Mouse (Mus musculus): ENCODE data around the gene Vezf1. TPM values are rescaled to one million over a fixed set of nuclear protein-coding genes. Genes with fewer than 3 reads are reported as not detected.
"Not testable (repeated sequence)": the region's sequence is repeated elsewhere in the genome, so short reads cannot be mapped to it uniquely, and the experiment has no call there.

Gene Vezf1
- polyA plus RNA-seq, 1 experiment from 2014 or later, result 61.4 TPM

DNA sequence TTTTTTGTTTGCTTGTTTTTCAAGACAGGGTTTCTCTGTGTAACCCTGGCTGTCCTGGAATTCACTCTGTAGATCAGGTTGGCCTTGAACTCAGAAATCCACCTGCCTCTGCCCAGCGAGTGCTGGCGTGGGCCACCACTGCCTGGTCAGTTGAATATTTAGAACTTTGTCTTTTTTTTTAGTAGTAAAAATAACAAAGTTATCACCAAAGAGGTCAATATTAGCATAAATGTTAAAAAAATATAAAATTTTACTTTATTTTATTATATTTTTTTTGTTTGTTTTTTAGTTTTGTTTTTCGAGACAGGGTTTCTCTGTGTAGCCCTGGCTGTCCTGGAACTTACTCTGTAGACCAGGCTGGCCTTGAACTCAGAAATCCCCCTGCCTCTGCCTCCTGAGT is 22.9 kb upstream of the Vezf1 start:
- H3K4me1 ChIP-seq, result peaks cover 26% of the 10 kb centered on the region
- H3K9ac ChIP-seq (replicated peaks); H3K9me3 ChIP-seq; H3K4me3 ChIP-seq; H3K36me3 ChIP-seq; H3K27me3 ChIP-seq; H3K4me2 ChIP-seq (replicated peaks); H3K27ac ChIP-seq (replicated peaks); ATAC-seq (replicated peaks): not testable (repeated sequence)
- 96% methylated on average over 3 of the region's 3 CpGs for WGBS

DNA sequence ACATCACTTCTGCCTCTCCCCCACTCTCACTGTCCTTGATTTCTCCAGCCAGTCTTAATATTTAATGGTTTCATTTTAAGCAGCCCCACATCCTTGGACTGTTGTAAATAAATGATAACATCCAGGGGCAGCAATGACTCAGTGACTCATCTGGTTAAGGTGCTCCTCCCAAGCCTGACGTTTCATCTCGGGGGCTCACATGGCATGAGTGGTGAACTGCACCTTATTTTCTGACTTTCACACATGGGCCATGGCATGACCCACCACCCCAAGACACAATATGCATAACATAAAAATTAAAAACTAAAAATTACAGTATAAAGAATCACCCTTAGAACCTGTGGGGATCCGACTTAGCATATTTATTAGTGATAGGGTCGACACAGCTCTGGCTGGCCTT is 22.2 kb upstream of the Vezf1 start:
- no peak for ATAC-seq (replicated peaks)
- Histone ChIP-seq H3K9ac (replicated peaks) (no peak overlapping the region), H3K4me3 (no peak overlapping the region), H3K4me1 (peaks cover 30% of the 10 kb centered on the region), H3K4me2 (replicated peaks) (peak overlapping the region; percentile 49), H3K36me3 (peaks cover 15% of the 10 kb centered on the region), H3K27me3 (no peaks in the 10 kb centered on the region), H3K9me3 (no peaks in the 10 kb centered on the region), H3K27ac (replicated peaks) (no peak overlapping the region)
- WGBS, result 86% methylated on average over 4 of the region's 4 CpGs

DNA sequence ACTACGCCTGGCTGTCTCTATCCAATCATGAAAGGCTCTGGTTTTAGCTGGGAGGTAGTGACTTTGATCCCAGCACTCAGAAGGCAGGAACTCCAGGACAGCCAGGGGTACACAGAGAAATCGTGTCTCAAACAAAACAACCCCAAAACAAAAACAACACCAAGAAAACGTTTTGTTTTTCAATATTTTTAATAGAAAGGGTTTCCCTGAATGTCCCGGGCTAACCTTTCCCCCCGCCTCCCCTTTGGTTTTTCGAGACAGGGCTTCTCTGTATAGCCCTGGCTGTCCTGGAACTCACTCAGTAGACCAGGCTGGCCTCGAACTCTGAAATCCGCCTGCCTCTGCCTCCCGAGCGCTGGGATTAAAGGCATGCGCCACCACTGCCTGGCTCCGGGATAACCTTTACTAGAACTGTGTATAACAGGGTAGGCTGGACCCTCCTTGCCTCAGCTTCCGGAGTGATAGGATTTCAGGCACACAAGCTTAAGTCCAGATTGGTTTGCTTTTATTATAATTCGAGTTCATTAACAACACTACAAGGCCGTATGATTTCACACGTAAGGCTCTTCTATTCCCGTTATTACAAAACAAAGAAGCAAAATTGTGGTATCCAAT is 21.6 kb upstream of the Vezf1 start:
- Histone ChIP-seq H3K4me1 (peaks cover 33% of the 10 kb centered on the region), H3K9ac (replicated peaks) (peak overlapping the region; percentile 78), H3K4me3 (peak overlapping the region; percentile 77), H3K9me3 (no peaks in the 10 kb centered on the region), H3K27ac (replicated peaks) (peak overlapping the region; percentile 98), H3K36me3 (peaks cover 18% of the 10 kb centered on the region), H3K4me2 (replicated peaks) (peak overlapping the region; percentile 49), H3K27me3 (no peaks in the 10 kb centered on the region)
- ATAC-seq (replicated peaks), result no peak
- 56% methylated on average over 17 of the region's 17 CpGs for WGBS

DNA sequence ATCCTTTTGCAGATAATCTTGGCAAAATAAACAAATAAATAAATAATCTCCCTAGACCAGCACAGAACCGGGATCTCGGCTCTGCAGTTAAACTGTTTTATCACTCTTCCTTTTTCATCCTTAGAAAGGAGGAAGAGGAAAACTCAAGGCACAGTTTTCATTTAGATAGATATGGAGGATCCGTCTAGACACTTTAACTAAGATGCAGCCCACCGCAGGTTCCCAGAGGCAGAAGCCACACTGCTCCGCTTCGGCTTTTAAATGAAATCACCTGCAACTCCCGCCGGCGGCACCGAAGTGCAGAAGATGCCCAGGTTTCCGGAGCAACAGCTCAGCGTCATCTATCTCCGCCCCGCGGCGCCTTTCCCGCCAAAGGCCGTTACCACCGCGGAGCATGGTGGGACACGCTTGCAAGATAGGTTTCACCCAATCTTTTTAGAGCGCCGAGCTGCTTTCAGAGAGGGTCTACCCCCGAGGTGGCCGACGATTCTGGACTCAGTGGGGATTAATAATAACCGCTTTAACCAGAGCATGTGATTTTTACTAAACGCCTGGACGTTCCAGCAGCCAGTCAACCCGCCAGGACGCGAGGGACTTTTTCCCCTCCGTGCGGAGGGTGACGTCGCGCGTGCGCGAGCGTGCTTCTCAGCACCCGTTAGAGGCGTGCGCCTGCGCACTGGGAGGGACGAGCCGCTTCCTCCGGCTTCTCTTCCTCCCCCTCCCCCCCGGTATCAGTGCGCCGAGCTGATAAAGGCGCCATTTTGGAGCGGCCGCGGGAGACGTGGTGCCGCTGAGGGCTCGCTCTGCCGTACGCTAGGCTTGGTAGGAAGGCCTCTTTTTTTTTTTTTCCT is 20.9 kb upstream of the Vezf1 start, which contains the start of gene Srsf1:
TSS of gene Srsf1 (plus strand) at position 430 of the 851 bp plus-strand sequence.
- Histone ChIP-seq H3K4me2 (replicated peaks) (peak within 1 kb of the TSS; percentile 51), H3K36me3 (peaks cover 22% of the 10 kb centered on the region), H3K27ac (replicated peaks) (peak within 1 kb of the TSS; percentile 98), H3K9ac (replicated peaks) (peak within 1 kb of the TSS; percentile 78), H3K4me1 (peaks cover 38% of the 10 kb centered on the region), H3K27me3 (no peaks in the 10 kb centered on the region), H3K4me3 (peak within 1 kb of the TSS; percentile 77), H3K9me3 (no peaks in the 10 kb centered on the region)
- ATAC-seq (replicated peaks), result peak; percentile 93
- WGBS, result under 1% methylated on average over 60 of the region's 60 CpGs

DNA sequence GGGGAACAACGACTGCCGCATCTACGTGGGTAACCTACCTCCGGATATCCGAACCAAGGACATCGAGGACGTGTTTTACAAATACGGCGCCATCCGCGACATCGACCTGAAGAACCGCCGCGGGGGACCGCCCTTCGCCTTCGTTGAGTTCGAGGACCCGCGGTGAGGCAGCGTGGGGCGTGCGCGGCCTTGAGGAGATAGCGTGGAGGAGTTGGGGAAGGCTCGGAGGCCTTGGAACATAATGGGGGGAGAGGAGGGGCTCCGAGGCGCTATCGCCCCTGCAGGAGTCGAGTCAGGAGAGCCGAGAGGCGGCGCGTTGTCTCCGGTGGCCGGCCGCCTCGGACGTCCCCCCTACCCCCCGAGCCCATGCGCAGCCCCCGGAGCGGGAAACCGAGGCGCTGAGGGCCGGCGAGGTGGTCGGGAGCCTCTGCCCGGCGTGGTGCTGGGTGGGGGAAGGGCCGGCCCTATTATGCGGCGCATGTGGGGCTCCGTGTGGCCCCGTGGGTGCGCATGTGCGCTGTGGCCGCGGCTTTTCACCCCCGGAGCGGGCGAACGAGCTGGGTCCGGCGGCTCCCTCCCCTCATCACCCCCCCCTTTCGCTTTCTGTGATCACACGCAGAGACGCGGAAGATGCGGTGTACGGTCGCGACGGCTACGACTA is 20.1 kb upstream of the Vezf1 start:
- peaks cover 45% of the 10 kb centered on the region for H3K4me1 ChIP-seq
- peak overlapping the region; percentile 51 for H3K4me2 ChIP-seq (replicated peaks)
- H3K27ac ChIP-seq (replicated peaks), result peak overlapping the region; percentile 98
- peaks cover 28% of the 10 kb centered on the region for H3K36me3 ChIP-seq
- H3K27me3 ChIP-seq, result no peaks in the 10 kb centered on the region
- H3K4me3 ChIP-seq, result peak overlapping the region; percentile 77
- WGBS, result under 1% methylated on average over 74 of the region's 76 CpGs
- ATAC-seq (replicated peaks), result peak; percentile 77
- peak overlapping the region; percentile 78 for H3K9ac ChIP-seq (replicated peaks)
- H3K9me3 ChIP-seq, result no peaks in the 10 kb centered on the region

DNA sequence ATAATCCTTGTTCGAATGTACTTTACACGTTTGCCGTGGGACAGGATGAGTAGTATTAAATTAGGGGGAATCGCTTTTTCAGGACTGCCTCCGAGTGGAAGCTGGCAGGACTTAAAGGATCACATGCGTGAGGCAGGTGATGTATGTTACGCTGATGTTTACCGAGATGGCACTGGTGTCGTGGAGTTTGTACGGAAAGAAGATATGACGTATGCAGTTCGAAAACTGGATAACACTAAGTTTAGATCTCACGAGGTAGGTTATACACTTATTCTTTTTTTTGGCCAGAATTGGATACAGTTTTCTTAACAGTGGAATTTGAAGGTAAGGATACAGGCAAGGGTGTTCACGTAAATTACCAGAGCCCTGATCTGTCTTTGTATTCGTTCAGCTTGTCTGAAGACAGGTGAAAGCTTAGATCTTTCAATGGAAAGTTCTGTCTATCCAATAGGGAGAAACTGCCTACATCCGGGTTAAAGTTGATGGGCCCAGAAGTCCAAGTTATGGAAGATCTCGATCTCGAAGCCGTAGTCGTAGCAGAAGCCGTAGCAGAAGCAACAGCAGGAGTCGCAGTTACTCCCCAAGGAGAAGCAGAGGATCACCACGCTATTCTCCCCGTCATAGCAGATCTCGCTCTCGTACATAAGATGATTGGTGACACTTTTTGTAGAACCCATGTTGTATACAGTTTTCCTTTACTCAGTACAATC is 19.0 kb upstream of the Vezf1 start:
- H3K27me3 ChIP-seq, result no peaks in the 10 kb centered on the region
- no peak for ATAC-seq (replicated peaks)
- 22% methylated on average over 26 of the region's 26 CpGs for WGBS
- peaks cover 45% of the 10 kb centered on the region for H3K4me1 ChIP-seq
- H3K9ac ChIP-seq (replicated peaks), result peak overlapping the region; percentile 78
- H3K9me3 ChIP-seq, result no peaks in the 10 kb centered on the region
- peaks cover 32% of the 10 kb centered on the region for H3K36me3 ChIP-seq
- H3K27ac ChIP-seq (replicated peaks), result no peak overlapping the region
- peak overlapping the region; percentile 77 for H3K4me3 ChIP-seq
- peak overlapping the region; percentile 51 for H3K4me2 ChIP-seq (replicated peaks)

DNA sequence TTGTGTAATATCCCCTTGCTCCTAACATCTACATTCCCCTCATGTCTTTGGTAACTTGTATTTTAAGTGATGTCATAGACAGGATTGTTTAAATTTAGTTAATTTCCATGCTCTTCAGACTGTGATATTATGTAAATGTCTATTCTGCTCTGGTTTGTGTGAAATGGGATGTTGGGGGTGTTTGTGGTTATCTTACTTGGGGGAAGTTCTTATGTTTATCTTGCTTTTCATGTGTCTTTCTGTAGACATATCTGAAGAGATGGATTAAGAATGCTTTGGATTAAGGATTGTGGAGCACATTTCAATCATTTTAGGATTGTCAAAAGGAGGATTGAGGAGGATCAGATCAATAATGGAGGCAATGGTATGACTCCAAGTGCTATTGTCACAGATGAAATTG is 18.3 kb upstream of the Vezf1 start:
- Histone ChIP-seq H3K27me3 (no peaks in the 10 kb centered on the region), H3K4me2 (replicated peaks) (peak overlapping the region; percentile 51), H3K4me3 (peak overlapping the region; percentile 77), H3K4me1 (peaks cover 45% of the 10 kb centered on the region), H3K9me3 (no peaks in the 10 kb centered on the region), H3K9ac (replicated peaks) (peak overlapping the region; percentile 78; the same call in 1 of the 2 replicates), H3K36me3 (peaks cover 32% of the 10 kb centered on the region), H3K27ac (replicated peaks) (no peak overlapping the region)
- no peak for ATAC-seq (replicated peaks)

DNA sequence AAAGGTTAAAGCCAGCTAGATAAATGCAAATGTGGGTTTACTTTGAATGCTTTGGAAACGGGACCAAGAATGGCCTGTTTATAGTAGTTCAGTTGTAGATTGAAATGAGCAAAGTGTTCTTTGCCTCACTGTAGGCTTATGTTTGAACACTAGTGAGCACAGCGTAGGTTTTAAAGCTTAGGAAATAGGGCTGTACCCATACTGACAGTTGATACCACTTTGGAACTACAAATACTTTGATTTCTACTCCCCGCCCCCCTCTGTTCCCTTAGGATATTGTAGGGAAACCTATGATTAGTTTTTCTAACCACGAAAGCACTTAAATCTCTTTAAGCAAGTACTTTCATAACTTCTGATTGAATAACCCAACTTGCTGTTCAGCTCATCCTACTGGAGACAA is 15.4 kb upstream of the Vezf1 start:
- ATAC-seq (replicated peaks), result no peak
- no peak overlapping the region for H3K4me3 ChIP-seq
- H3K4me2 ChIP-seq (replicated peaks), result no peak overlapping the region
- peaks cover 34% of the 10 kb centered on the region for H3K4me1 ChIP-seq
- H3K27ac ChIP-seq (replicated peaks), result no peak overlapping the region
- peaks cover 35% of the 10 kb centered on the region for H3K36me3 ChIP-seq
- no peaks in the 10 kb centered on the region for H3K9me3 ChIP-seq
- WGBS, result 77% methylated on average over 4 of the region's 4 CpGs
- H3K9ac ChIP-seq (replicated peaks), result no peak overlapping the region
- no peaks in the 10 kb centered on the region for H3K27me3 ChIP-seq

DNA sequence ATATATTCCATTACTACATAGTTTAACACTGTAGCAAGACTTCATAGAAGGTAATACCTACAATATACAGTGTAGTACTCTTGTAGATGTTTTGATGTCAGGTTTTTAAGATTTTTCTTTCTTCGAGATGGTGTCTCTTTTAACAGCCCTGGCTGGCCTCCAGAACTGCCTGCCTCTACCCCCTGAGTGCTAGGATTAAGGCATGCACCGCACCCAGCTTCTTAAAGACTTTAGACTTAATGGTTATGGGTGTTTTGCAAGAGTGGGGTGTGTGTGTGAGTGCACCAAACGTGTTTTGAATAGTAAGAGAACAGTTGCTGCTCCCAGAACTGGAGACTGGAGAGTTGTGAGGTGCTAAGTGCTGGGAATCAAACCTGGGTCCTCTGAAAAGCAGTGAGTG is 14.3 kb upstream of the Vezf1 start:
- WGBS, result 54% methylated on average over 3 of the region's 3 CpGs
- ATAC-seq (replicated peaks), result no peak
- H3K4me1 ChIP-seq, result peaks cover 33% of the 10 kb centered on the region
- no peak overlapping the region; the same call in 1 of the 2 replicates for H3K27ac ChIP-seq (replicated peaks)
- no peaks in the 10 kb centered on the region for H3K9me3 ChIP-seq
- H3K36me3 ChIP-seq, result peaks cover 35% of the 10 kb centered on the region
- H3K27me3 ChIP-seq, result no peaks in the 10 kb centered on the region
- H3K4me2 ChIP-seq (replicated peaks), result no peak overlapping the region
- no peak overlapping the region for H3K4me3 ChIP-seq
- no peak overlapping the region for H3K9ac ChIP-seq (replicated peaks)

DNA sequence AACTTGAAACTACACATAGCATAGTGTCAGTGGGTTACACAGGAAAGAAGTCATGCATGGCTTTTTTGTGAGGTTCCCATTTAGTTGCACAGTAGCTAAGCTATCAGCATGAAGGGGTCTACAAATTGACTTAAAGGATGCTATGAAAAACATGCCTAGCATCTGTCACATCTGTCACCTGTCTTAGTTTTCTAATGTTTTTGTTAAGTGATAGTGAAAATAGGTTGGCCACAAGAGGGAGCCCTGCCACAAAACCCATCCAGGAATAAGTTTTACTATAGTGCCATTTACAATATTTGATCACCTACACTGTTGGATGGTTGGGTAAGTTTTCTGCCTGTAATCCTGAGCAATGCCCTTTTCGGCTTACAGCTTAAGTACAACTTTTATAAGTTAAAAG is 13.5 kb upstream of the Vezf1 start:
- H3K27ac ChIP-seq (replicated peaks), result no peak overlapping the region
- peaks cover 25% of the 10 kb centered on the region for H3K4me1 ChIP-seq
- no peak overlapping the region for H3K9ac ChIP-seq (replicated peaks)
- no peaks in the 10 kb centered on the region for H3K27me3 ChIP-seq
- H3K4me3 ChIP-seq, result no peak overlapping the region
- 71% methylated on average over 1 of the region's 1 CpGs for WGBS
- no peaks in the 10 kb centered on the region for H3K9me3 ChIP-seq
- H3K36me3 ChIP-seq, result peaks cover 31% of the 10 kb centered on the region
- H3K4me2 ChIP-seq (replicated peaks), result no peak overlapping the region
- ATAC-seq (replicated peaks), result no peak

DNA sequence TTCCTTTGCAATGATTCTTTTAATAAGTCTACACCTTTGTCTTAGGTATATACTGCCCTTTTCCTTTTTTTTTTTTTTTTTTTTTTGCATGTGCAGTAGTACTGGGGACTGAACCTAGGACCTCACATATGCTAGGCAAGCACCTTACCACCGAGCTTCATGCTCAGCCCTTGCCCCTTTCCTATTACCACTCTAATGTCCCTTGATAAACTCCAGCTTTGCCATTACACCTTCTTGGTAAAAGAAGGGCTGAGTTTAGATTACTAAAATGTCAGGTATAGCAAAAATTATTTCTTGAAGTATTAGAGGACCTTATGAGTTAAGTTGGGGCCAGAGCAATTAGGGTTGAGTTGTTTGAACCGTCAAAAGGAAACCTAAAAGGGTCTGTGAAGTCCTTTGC is 12.3 kb upstream of the Vezf1 start:
- Histone ChIP-seq H3K9me3 (no peaks in the 10 kb centered on the region), H3K4me2 (replicated peaks) (no peak overlapping the region), H3K36me3 (peaks cover 21% of the 10 kb centered on the region), H3K4me1 (peaks cover 16% of the 10 kb centered on the region), H3K4me3 (no peak overlapping the region), H3K27ac (replicated peaks) (no peak overlapping the region), H3K9ac (replicated peaks) (no peak overlapping the region), H3K27me3 (no peaks in the 10 kb centered on the region)
- WGBS, result 90% methylated on average over 2 of the region's 2 CpGs
- ATAC-seq (replicated peaks), result no peak

DNA sequence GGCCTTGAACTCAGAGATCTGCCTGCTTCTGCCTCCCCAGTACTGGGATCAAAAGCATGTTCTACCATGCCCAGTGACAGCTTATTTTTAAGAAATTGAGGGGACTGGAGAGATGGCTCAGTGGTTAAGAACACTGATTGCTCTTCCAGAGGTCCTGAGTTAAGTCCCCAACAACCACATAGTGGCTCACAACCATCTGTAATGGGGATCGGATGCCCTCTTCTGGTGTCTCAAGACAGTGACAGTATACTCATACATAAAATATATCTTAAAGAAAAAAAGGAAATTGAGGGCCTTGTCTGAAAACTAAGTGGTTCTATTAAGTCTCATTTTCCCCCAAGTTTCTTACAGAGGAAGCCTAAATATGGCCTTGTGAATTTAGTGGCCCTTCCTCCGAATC is 10.3 kb upstream of the Vezf1 start:
- no peak for ATAC-seq (replicated peaks)
- 79% methylated on average over 2 of the region's 2 CpGs for WGBS
- H3K4me3 ChIP-seq, result no peak overlapping the region
- H3K9ac ChIP-seq (replicated peaks), result no peak overlapping the region
- H3K4me1 ChIP-seq, result peaks cover 1% of the 10 kb centered on the region
- peaks cover 8% of the 10 kb centered on the region for H3K36me3 ChIP-seq
- H3K27ac ChIP-seq (replicated peaks), result no peak overlapping the region
- H3K27me3 ChIP-seq, result no peaks in the 10 kb centered on the region
- H3K9me3 ChIP-seq, result no peaks in the 10 kb centered on the region
- no peak overlapping the region for H3K4me2 ChIP-seq (replicated peaks)
